Mouse (Mus musculus) forebrain, embryonic 13.5 days (tissue): Measurements from ENCODE around the gene Actn4. TPM values are rescaled to one million over a fixed set of nuclear protein-coding genes. Genes with fewer than 3 reads are reported as not detected.
"Not testable (repeated sequence)": the region's sequence is repeated elsewhere in the genome, so short reads cannot be mapped to it uniquely, and the experiment has no call there.

Experiments used
- ATAC-seq: fragments of 200-750 bp; cut with Nextera tagmentation; 2 replicates; pipeline ENCODE4 v1.8.0; 2017
- H3K27ac ChIP-seq: fragments of 300-500 bp; sonication (generic); 2 replicates; pipeline ENCODE4 v1.5.1; 2015; ENCODE audit warnings: inconsistent platforms, mild to moderate bottlenecking, moderate library complexity
- H3K27me3 ChIP-seq: fragments of 300-500 bp; sonication (generic); 2 replicates; pipeline ENCODE4 v1.6.1; 2015; ENCODE audit warnings: mild to moderate bottlenecking, inconsistent platforms
- H3K36me3 ChIP-seq: fragments of 300-500 bp; sonication (generic); 2 replicates; pipeline ENCODE4 v1.6.1; 2015; ENCODE audit warnings: mild to moderate bottlenecking, inconsistent platforms; ENCODE audit not compliant: poor library complexity, severe bottlenecking
- H3K4me1 ChIP-seq: fragments of 300-500 bp; sonication (generic); 2 replicates; pipeline ENCODE4 v1.6.1; 2015; ENCODE audit warnings: inconsistent platforms
- H3K4me2 ChIP-seq: fragments of 300-500 bp; sonication (generic); 2 replicates; pipeline ENCODE4 v1.6.1; 2015; ENCODE audit warnings: inconsistent platforms, mild to moderate bottlenecking, moderate library complexity
- H3K4me3 ChIP-seq: fragments of 300-500 bp; sonication (generic); 2 replicates; pipeline ENCODE4 v1.5.1; 2015; ENCODE audit warnings: mild to moderate bottlenecking, inconsistent platforms
- H3K9ac ChIP-seq: fragments of 300-500 bp; sonication (generic); 2 replicates; pipeline ENCODE4 v1.6.1; 2015; ENCODE audit warnings: mild to moderate bottlenecking, inconsistent platforms
- H3K9me3 ChIP-seq: fragments of 300-500 bp; sonication (generic); replicated peaks from 2 replicates; pipeline ENCODE4 v1.6.1; 2016; ENCODE audit warnings: inconsistent platforms
- WGBS: fragments of 180-500 bp; shearing (Covaris S2); methylation state at CpG from one replicate; pipeline ENCODE4 v1.1.7; 2015; 5-methylcytosine and 5-hydroxymethylcytosine counted together
- polyA plus RNA-seq: library from polyadenylated mRNA; unstranded; fragments of >200 nt; fragmentation: Nextera tagmentation; extraction: Ambion mirVana; gene quantifications from 2 replicates; pipeline ENCODE4 v1.2.1, GENCODE M21; 2015

The Actn4 gene
- polyA plus RNA-seq, 1 experiment from 2014 or later = 114 TPM

GRCm38 (mm10) chr7:28983849-28984248 lies 21.7 kb upstream of the Actn4 start:
- H3K4me1 ChIP-seq = peaks cover 22% of the 10 kb centered on the region
- no peak overlapping the region for H3K27ac ChIP-seq
- H3K9ac ChIP-seq = no peak overlapping the region; the same call in 1 of the 2 replicates
- no peak for ATAC-seq
- H3K27me3 ChIP-seq = no peaks in the 10 kb centered on the region
- peaks cover 7% of the 10 kb centered on the region for H3K36me3 ChIP-seq
- H3K4me2 ChIP-seq = no peak overlapping the region
- H3K9me3 ChIP-seq = no peaks in the 10 kb centered on the region
- H3K4me3 ChIP-seq = no peak overlapping the region
- 68% methylated on average over 4 of the region's 4 CpGs for WGBS

- Histone ChIP-seq H3K4me2 (peak overlapping the region; percentile 83; the same call in 1 of the 2 replicates), H3K4me3 (no peak overlapping the region), H3K4me1 (peaks cover 22% of the 10 kb centered on the region), H3K27ac (no peak overlapping the region), H3K9me3 (no peaks in the 10 kb centered on the region), H3K27me3 (no peaks in the 10 kb centered on the region), H3K36me3 (peaks cover 14% of the 10 kb centered on the region), H3K9ac (no peak overlapping the region)
- no peak for ATAC-seq
- WGBS = 74% methylated on average over 10 of the region's 11 CpGs
These were observed 21.0 kb upstream of the Actn4 start for GRCm38 (mm10) chr7:28983141-28983564.

GRCm38 (mm10) chr7:28982274-28983013 lies 20.3 kb upstream of the Actn4 start:
- H3K9me3 ChIP-seq = no peaks in the 10 kb centered on the region
- peak; percentile 64 for ATAC-seq
- H3K4me2 ChIP-seq = peak overlapping the region; percentile 83
- peaks cover 22% of the 10 kb centered on the region for H3K4me1 ChIP-seq
- peak overlapping the region; percentile 78 for H3K4me3 ChIP-seq
- 17% methylated on average over 19 of the region's 19 CpGs for WGBS
- peak overlapping the region; percentile 66 for H3K9ac ChIP-seq
- no peaks in the 10 kb centered on the region for H3K27me3 ChIP-seq
- H3K36me3 ChIP-seq = peaks cover 21% of the 10 kb centered on the region
- H3K27ac ChIP-seq = peak overlapping the region; percentile 51

GRCm38 (mm10) chr7:28981651-28982273 lies 19.6 kb upstream of the Actn4 start, which contains the start of the genes Eif3k and Map4k1:
Gene Eif3k (minus strand): TSS chr7:28981864.
Gene Map4k1 (plus strand): TSS chr7:28982050.
- Histone ChIP-seq H3K4me3 (peak within 1 kb of the TSS; percentile 78), H3K9ac (peak within 1 kb of the TSS; percentile 82), H3K9me3 (no peaks in the 10 kb centered on the region), H3K27ac (peak within 1 kb of the TSS; percentile 51), H3K4me2 (peak within 1 kb of the TSS; percentile 84), H3K27me3 (no peaks in the 10 kb centered on the region), H3K4me1 (peaks cover 22% of the 10 kb centered on the region), H3K36me3 (peaks cover 28% of the 10 kb centered on the region)
- peak; percentile 97 for ATAC-seq
- under 1% methylated on average over 36 of the region's 36 CpGs for WGBS

GRCm38 (mm10) chr7:28977556-28977955 lies 15.4 kb upstream of the Actn4 start:
- Histone ChIP-seq H3K4me3 (no peak overlapping the region), H3K27me3 (no peaks in the 10 kb centered on the region), H3K27ac (no peak overlapping the region), H3K4me2 (no peak overlapping the region), H3K4me1 (peaks cover 17% of the 10 kb centered on the region), H3K36me3 (peaks cover 62% of the 10 kb centered on the region), H3K9ac (no peak overlapping the region), H3K9me3 (no peaks in the 10 kb centered on the region)
- 94% methylated on average over 9 of the region's 9 CpGs for WGBS
- no peak for ATAC-seq

- Histone ChIP-seq H3K4me2 (no peak overlapping the region), H3K36me3 (peaks cover 82% of the 10 kb centered on the region), H3K4me3 (no peak overlapping the region), H3K27ac (no peak overlapping the region), H3K9me3 (no peaks in the 10 kb centered on the region), H3K4me1 (no peaks in the 10 kb centered on the region), H3K9ac (no peak overlapping the region), H3K27me3 (no peaks in the 10 kb centered on the region)
- 81% methylated on average over 8 of the region's 8 CpGs for WGBS
- no peak for ATAC-seq
These were observed 10.9 kb upstream of the Actn4 start for GRCm38 (mm10) chr7:28973025-28973424.

- Histone ChIP-seq H3K4me1 (no peaks in the 10 kb centered on the region), H3K9me3 (no peaks in the 10 kb centered on the region), H3K27ac (no peak overlapping the region), H3K36me3 (peaks cover 78% of the 10 kb centered on the region), H3K4me3 (no peak overlapping the region), H3K27me3 (no peaks in the 10 kb centered on the region), H3K4me2 (no peak overlapping the region), H3K9ac (no peak overlapping the region)
- 67% methylated on average over 8 of the region's 8 CpGs for WGBS
- peak; percentile 50; the same call in 1 of the 2 replicates for ATAC-seq
These were observed 10.4 kb upstream of the Actn4 start for GRCm38 (mm10) chr7:28972542-28972985.

GRCm38 (mm10) chr7:28971770-28972269 lies 9.7 kb upstream of the Actn4 start:
- no peak overlapping the region for H3K4me2 ChIP-seq
- H3K27me3 ChIP-seq = no peaks in the 10 kb centered on the region
- H3K4me1 ChIP-seq = no peaks in the 10 kb centered on the region
- no peaks in the 10 kb centered on the region for H3K9me3 ChIP-seq
- H3K27ac ChIP-seq = no peak overlapping the region
- H3K36me3 ChIP-seq = peaks cover 70% of the 10 kb centered on the region
- no peak overlapping the region for H3K9ac ChIP-seq
- 88% methylated on average over 6 of the region's 6 CpGs for WGBS
- no peak overlapping the region for H3K4me3 ChIP-seq
- ATAC-seq = no peak

GRCm38 (mm10) chr7:28971029-28971428 lies 8.9 kb upstream of the Actn4 start:
- WGBS = 85% methylated on average over 7 of the region's 7 CpGs
- Histone ChIP-seq H3K27ac (no peak overlapping the region), H3K4me2 (no peak overlapping the region), H3K9ac (no peak overlapping the region), H3K27me3 (no peaks in the 10 kb centered on the region), H3K36me3 (peaks cover 62% of the 10 kb centered on the region), H3K4me1 (no peaks in the 10 kb centered on the region), H3K9me3 (no peaks in the 10 kb centered on the region), H3K4me3 (no peak overlapping the region)
- ATAC-seq = no peak

- no peaks in the 10 kb centered on the region for H3K9me3 ChIP-seq
- WGBS = 82% methylated on average over 12 of the region's 12 CpGs
- H3K27ac ChIP-seq = no peak overlapping the region
- no peak overlapping the region for H3K4me2 ChIP-seq
- H3K9ac ChIP-seq = no peak overlapping the region
- no peak for ATAC-seq
- H3K27me3 ChIP-seq = no peaks in the 10 kb centered on the region
- H3K36me3 ChIP-seq = peaks cover 55% of the 10 kb centered on the region
- H3K4me3 ChIP-seq = no peak overlapping the region
- H3K4me1 ChIP-seq = no peaks in the 10 kb centered on the region
These were observed 7.7 kb upstream of the Actn4 start for GRCm38 (mm10) chr7:28969672-28970394.

- H3K9me3 ChIP-seq = no peaks in the 10 kb centered on the region
- no peak overlapping the region for H3K4me3 ChIP-seq
- H3K9ac ChIP-seq = no peak overlapping the region
- 100% methylated on average over 1 of the region's 1 CpGs for WGBS
- H3K4me1 ChIP-seq = no peaks in the 10 kb centered on the region
- no peaks in the 10 kb centered on the region for H3K27me3 ChIP-seq
- no peak overlapping the region for H3K4me2 ChIP-seq
- H3K36me3 ChIP-seq = peaks cover 49% of the 10 kb centered on the region
- H3K27ac ChIP-seq = no peak overlapping the region
- no peak for ATAC-seq
These were observed 7.1 kb upstream of the Actn4 start for GRCm38 (mm10) chr7:28969271-28969670.

GRCm38 (mm10) chr7:28968120-28968519 lies 6.0 kb upstream of the Actn4 start:
- not testable (repeated sequence) for H3K4me3 ChIP-seq, H3K4me1 ChIP-seq, H3K9me3 ChIP-seq, H3K4me2 ChIP-seq, ATAC-seq, H3K9ac ChIP-seq, H3K27ac ChIP-seq, H3K27me3 ChIP-seq
- H3K36me3 ChIP-seq = peaks cover 38% of the 10 kb centered on the region
- 96% methylated on average over 8 of the region's 8 CpGs for WGBS
